Mouse (Mus musculus) stomach, postnatal 0 days (tissue): Measurements from ENCODE around the gene Ppp2r5a.

ENCODE experiments used
- CTCF ChIP-seq: IDR thresholded peaks from 2 replicates; pipeline ENCODE4 v1.5.1; 2016; ENCODE audit warnings: antibody characterized with exemption, low read depth, mild to moderate bottlenecking, moderate library complexity
- EP300 ChIP-seq: optimal IDR thresholded peaks from 2 replicates; pipeline ENCODE3; 2016; ENCODE audit warnings: antibody characterized with exemption

DNA sequence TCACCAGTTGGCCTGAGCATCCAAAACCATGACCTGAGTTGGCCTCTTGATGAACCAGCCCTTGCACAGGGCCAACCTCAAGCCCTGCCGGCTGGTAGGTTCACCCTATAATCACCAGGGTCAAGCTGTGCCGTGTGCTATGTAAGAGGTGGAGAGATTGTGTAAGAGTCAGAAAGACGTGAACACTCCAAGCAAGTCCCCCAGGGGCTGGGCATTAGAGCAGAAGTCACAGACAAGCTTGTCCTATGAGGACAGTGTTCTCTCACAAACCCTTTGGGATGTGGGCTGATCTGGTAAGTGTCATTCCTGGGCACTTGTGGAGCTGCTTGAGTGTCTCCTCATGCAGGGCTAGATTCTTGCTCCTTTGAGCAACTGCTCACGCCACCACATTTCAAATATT lies 46.5 kb upstream of the Ppp2r5a start:
- TF ChIP-seq CTCF, result no peak
- TF ChIP-seq EP300, result no peak
